Mouse (Mus musculus) midbrain, embryonic 13.5 days (tissue): Measurements from ENCODE around the gene Kmo. TPM values are rescaled to one million over a fixed set of nuclear protein-coding genes. Genes with fewer than 3 reads are reported as not detected.

Experiments used
- ATAC-seq: fragments of 200-750 bp; cut with Nextera tagmentation; 2 replicates; pipeline ENCODE4 v1.8.0; 2017; ENCODE audit warnings: mild to moderate bottlenecking, moderate TSS enrichment, moderate library complexity
- H3K27ac ChIP-seq: fragments of 300-500 bp; sonication (generic); 2 replicates; pipeline ENCODE4 v1.5.1; 2015; ENCODE audit warnings: inconsistent platforms, mild to moderate bottlenecking, moderate library complexity
- H3K27me3 ChIP-seq: fragments of 300-500 bp; sonication (generic); 2 replicates; pipeline ENCODE4 v1.6.1; 2015; ENCODE audit warnings: mild to moderate bottlenecking, inconsistent platforms
- H3K36me3 ChIP-seq: fragments of 300-500 bp; sonication (generic); 2 replicates; pipeline ENCODE4 v1.6.1; 2015; ENCODE audit warnings: mild to moderate bottlenecking, inconsistent platforms
- H3K4me1 ChIP-seq: fragments of 300-500 bp; sonication (generic); replicated peaks from 2 replicates; pipeline ENCODE4 v1.6.1; 2015; ENCODE audit warnings: inconsistent platforms
- H3K4me2 ChIP-seq: fragments of 300-500 bp; sonication (generic); replicated peaks from 2 replicates; pipeline ENCODE4 v1.6.1; 2015; ENCODE audit warnings: moderate library complexity, mild to moderate bottlenecking, inconsistent platforms
- H3K4me3 ChIP-seq: fragments of 300-500 bp; sonication (generic); replicated peaks from 2 replicates; pipeline ENCODE4 v1.5.1; 2015; ENCODE audit warnings: mild to moderate bottlenecking, inconsistent platforms
- H3K9ac ChIP-seq: fragments of 300-500 bp; sonication (generic); replicated peaks from 2 replicates; pipeline ENCODE4 v1.6.1; 2015; ENCODE audit warnings: mild to moderate bottlenecking, inconsistent platforms
- H3K9me3 ChIP-seq: fragments of 300-500 bp; sonication (generic); 2 replicates; pipeline ENCODE4 v1.6.1; 2016; ENCODE audit warnings: mild to moderate bottlenecking, inconsistent platforms
- WGBS: fragments of 180-500 bp; shearing (Covaris S2); methylation state at CpG from one replicate; pipeline ENCODE4 v1.1.7; 2015; 5-methylcytosine and 5-hydroxymethylcytosine counted together
- polyA plus RNA-seq: library from polyadenylated mRNA; unstranded; fragments of >200 nt; fragmentation: Nextera tagmentation; extraction: Ambion mirVana; gene quantifications from 2 replicates; pipeline ENCODE4 v1.2.1, GENCODE M21; 2015

Gene Kmo
- polyA plus RNA-seq, 1 experiment from 2014 or later = 0.09 TPM

- H3K9ac ChIP-seq = no peak overlapping the region
- no peak overlapping the region for H3K4me2 ChIP-seq
- H3K4me1 ChIP-seq = no peaks in the 10 kb centered on the region
- H3K9me3 ChIP-seq = no peaks in the 10 kb centered on the region
- no peak overlapping the region for H3K4me3 ChIP-seq
- H3K27me3 ChIP-seq = no peaks in the 10 kb centered on the region
- peaks cover 75% of the 10 kb centered on the region for H3K36me3 ChIP-seq
- 87% methylated on average over 18 of the region's 18 CpGs for WGBS
- ATAC-seq = no peak
- no peak overlapping the region for H3K27ac ChIP-seq
Measured at GRCm38 (mm10) chr1:175607838-175608585, 12.2 kb upstream of the Kmo start.

GRCm38 (mm10) chr1:175608708-175609107, 11.5 kb upstream of the Kmo start:
- no peaks in the 10 kb centered on the region for H3K9me3 ChIP-seq
- no peak overlapping the region for H3K4me3 ChIP-seq
- no peak for ATAC-seq
- H3K4me1 ChIP-seq = no peaks in the 10 kb centered on the region
- WGBS = 95% methylated on average over 3 of the region's 3 CpGs
- no peak overlapping the region for H3K27ac ChIP-seq
- no peak overlapping the region for H3K9ac ChIP-seq
- H3K4me2 ChIP-seq = no peak overlapping the region
- no peaks in the 10 kb centered on the region for H3K27me3 ChIP-seq
- peaks cover 78% of the 10 kb centered on the region for H3K36me3 ChIP-seq

DNA sequence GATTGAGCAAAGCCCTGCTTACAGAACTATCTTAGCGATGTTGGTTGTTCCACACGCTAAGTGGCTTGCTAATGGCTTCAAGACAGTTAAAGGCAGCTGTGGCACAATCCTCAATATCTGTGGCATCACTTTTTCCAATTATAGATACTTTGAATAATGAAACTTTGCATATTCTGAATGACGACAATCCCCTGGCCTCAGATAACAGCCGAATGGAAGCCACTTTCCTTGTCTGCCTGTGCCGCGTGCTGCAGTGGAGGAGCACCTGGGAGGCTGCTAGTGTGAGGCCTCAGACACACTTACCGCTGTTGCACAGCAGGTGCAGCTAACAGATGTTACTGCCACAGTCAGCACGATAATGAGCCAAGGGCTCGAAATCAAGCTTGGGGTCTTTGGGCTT, 5.2 kb upstream of the Kmo start:
- Histone ChIP-seq H3K4me1 (no peaks in the 10 kb centered on the region), H3K9ac (no peak overlapping the region), H3K4me2 (no peak overlapping the region), H3K27ac (no peak overlapping the region), H3K36me3 (peaks cover 70% of the 10 kb centered on the region), H3K27me3 (no peaks in the 10 kb centered on the region), H3K4me3 (no peak overlapping the region), H3K9me3 (no peaks in the 10 kb centered on the region)
- WGBS = 94% methylated on average over 9 of the region's 9 CpGs
- ATAC-seq = no peak

DNA sequence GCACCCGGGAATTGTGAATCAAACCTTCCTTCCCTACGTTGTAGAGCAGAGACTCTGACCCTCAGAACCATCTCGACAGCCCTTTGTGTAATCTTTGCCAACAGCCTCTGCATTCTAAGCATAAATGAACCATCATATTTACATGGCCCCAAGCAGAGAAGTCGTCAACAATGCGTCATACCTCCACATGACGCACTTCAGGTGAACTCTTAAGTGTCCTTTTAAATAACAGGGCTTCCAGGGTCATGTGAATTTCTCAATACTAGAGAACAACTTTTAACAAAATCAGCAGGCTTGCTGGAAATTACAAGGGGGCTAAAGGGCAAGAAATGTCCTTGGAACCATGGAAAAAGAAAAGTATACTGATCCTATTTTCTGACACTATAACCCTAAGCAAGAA, 3.5 kb downstream of the Kmo start:
- H3K4me1 ChIP-seq = peaks cover 14% of the 10 kb centered on the region
- no peak overlapping the region for H3K9ac ChIP-seq
- no peak overlapping the region for H3K4me2 ChIP-seq
- no peaks in the 10 kb centered on the region for H3K9me3 ChIP-seq
- H3K36me3 ChIP-seq = peaks cover 8% of the 10 kb centered on the region; the same call in 1 of the 2 replicates
- no peak for ATAC-seq
- no peak overlapping the region for H3K4me3 ChIP-seq
- no peaks in the 10 kb centered on the region for H3K27me3 ChIP-seq
- H3K27ac ChIP-seq = no peak overlapping the region
- 93% methylated on average over 6 of the region's 6 CpGs for WGBS

DNA sequence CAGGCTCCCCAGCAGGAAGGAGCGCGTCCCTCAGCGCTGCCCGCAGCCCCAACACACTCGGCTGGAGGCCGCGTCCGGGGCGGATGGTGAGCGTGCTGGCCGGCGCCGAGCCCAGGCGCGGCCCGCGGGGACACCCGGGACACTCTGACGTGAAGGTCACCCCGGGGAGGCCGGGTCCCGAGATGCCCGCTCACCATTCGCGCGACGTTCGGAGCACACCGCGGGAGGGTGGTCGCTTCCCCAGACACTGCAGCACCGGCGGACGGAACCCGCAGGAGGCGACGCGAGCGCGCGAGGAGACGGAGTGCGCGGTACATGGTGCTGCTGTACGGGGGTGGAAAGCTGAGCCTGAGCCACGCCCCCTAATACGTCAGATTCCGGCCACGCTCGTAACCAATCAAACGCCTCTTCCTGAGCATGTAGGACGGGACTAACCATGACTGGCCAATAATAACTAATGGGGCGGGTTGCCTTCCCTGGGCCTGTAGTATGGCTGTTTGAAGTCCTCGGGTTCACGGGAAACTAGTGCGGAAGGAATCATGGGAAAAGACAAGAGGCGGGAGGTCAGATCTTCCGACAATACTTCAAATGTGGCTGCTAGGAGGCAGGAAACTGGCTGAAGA, 5.2 kb downstream of the Kmo start, which contains the start of gene Fh1:
Fh1 (minus strand) TSS at position 379 of the 623 bp plus-strand sequence.
- peak; percentile 100 for ATAC-seq
- Histone ChIP-seq H3K4me1 (peaks cover 14% of the 10 kb centered on the region), H3K4me3 (peak within 1 kb of the TSS; percentile 84), H3K27me3 (no peaks in the 10 kb centered on the region), H3K9me3 (no peaks in the 10 kb centered on the region), H3K27ac (peak within 1 kb of the TSS; percentile 87), H3K9ac (peak within 1 kb of the TSS; percentile 93), H3K36me3 (no peaks in the 10 kb centered on the region), H3K4me2 (peak within 1 kb of the TSS; percentile 89)
- WGBS = under 1% methylated on average over 58 of the region's 58 CpGs

GRCm38 (mm10) chr1:175625990-175626692, 6.0 kb downstream of the Kmo start:
- H3K9me3 ChIP-seq = no peaks in the 10 kb centered on the region
- H3K27ac ChIP-seq = peak overlapping the region; percentile 62
- H3K4me3 ChIP-seq = peak overlapping the region; percentile 84
- H3K9ac ChIP-seq = peak overlapping the region; percentile 41; the same call in 1 of the 2 replicates
- ATAC-seq = peak; percentile 27
- 93% methylated on average over 1 of the region's 1 CpGs for WGBS
- H3K36me3 ChIP-seq = no peaks in the 10 kb centered on the region
- H3K4me1 ChIP-seq = peaks cover 14% of the 10 kb centered on the region
- peak overlapping the region; percentile 89 for H3K4me2 ChIP-seq
- H3K27me3 ChIP-seq = no peaks in the 10 kb centered on the region

- ATAC-seq = no peak
- H3K9me3 ChIP-seq = no peaks in the 10 kb centered on the region
- WGBS = 87% methylated on average over 6 of the region's 6 CpGs
- no peaks in the 10 kb centered on the region for H3K36me3 ChIP-seq
- H3K4me3 ChIP-seq = no peak overlapping the region
- H3K4me1 ChIP-seq = peaks cover 7% of the 10 kb centered on the region
- no peak overlapping the region for H3K4me2 ChIP-seq
- no peaks in the 10 kb centered on the region for H3K27me3 ChIP-seq
- H3K27ac ChIP-seq = no peak overlapping the region
- H3K9ac ChIP-seq = no peak overlapping the region
Measured at GRCm38 (mm10) chr1:175629248-175629647, 9.1 kb downstream of the Kmo start.

DNA sequence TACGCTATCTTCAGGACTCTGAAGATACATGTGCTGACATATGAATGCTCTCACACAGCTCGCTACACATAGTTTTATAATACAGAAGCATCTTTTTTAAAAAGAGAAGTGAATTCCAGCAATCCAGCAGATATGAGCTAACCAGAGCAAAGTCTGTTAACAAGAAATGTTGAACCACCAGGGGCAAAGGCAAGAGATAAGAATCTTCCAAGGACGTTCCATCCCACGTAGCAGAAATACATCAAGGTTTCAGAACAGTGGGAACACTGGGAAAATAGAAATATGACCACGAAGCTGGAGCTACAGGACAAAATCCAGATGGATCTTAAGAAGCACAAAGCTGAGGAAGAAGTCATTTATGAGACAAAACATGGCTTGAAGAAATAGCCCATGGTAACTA, 10.2 kb downstream of the Kmo start:
- H3K4me1 ChIP-seq = no peaks in the 10 kb centered on the region
- H3K9ac ChIP-seq = no peak overlapping the region
- H3K4me2 ChIP-seq = no peak overlapping the region
- H3K36me3 ChIP-seq = no peaks in the 10 kb centered on the region
- no peaks in the 10 kb centered on the region for H3K27me3 ChIP-seq
- 91% methylated on average over 5 of the region's 5 CpGs for WGBS
- no peaks in the 10 kb centered on the region for H3K9me3 ChIP-seq
- H3K4me3 ChIP-seq = no peak overlapping the region
- no peak for ATAC-seq
- no peak overlapping the region for H3K27ac ChIP-seq

DNA sequence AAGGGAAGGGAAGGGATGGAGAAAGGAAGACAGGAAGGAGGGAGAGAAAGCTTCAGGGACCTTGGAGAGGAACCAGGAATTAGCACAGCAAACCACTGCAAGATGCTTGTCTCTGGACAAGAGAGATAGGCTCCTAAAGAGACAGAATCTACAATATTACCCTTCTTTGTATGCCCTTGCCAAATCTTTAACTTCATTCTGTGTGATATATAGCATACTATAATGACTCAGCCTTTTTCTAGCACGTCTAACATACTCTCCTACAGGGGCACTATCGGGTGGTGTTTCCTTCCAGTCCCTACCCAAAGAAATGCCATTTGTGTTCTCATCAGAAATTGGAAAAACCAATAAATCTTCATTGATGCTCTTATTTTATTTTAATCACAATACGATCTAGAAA, 10.9 kb downstream of the Kmo start:
- Histone ChIP-seq H3K27me3 (no peaks in the 10 kb centered on the region), H3K27ac (no peak overlapping the region), H3K4me1 (no peaks in the 10 kb centered on the region), H3K4me2 (no peak overlapping the region), H3K9ac (no peak overlapping the region), H3K4me3 (no peak overlapping the region), H3K36me3 (no peaks in the 10 kb centered on the region), H3K9me3 (no peaks in the 10 kb centered on the region)
- ATAC-seq = no peak
- 87% methylated on average over 3 of the region's 3 CpGs for WGBS

- Histone ChIP-seq H3K36me3 (no peaks in the 10 kb centered on the region), H3K27ac (no peak overlapping the region), H3K27me3 (no peaks in the 10 kb centered on the region), H3K4me3 (no peak overlapping the region), H3K4me1 (no peaks in the 10 kb centered on the region), H3K4me2 (no peak overlapping the region), H3K9ac (no peak overlapping the region), H3K9me3 (no peaks in the 10 kb centered on the region)
- 83% methylated on average over 10 of the region's 10 CpGs for WGBS
- no peak for ATAC-seq
Measured at GRCm38 (mm10) chr1:175631721-175632221, 11.6 kb downstream of the Kmo start.

GRCm38 (mm10) chr1:175632470-175632869, 12.3 kb downstream of the Kmo start:
- no peak overlapping the region for H3K9ac ChIP-seq
- no peak overlapping the region for H3K4me2 ChIP-seq
- no peak for ATAC-seq
- no peak overlapping the region for H3K4me3 ChIP-seq
- no peaks in the 10 kb centered on the region for H3K9me3 ChIP-seq
- H3K36me3 ChIP-seq = no peaks in the 10 kb centered on the region
- H3K27me3 ChIP-seq = no peaks in the 10 kb centered on the region
- no peaks in the 10 kb centered on the region for H3K4me1 ChIP-seq
- 94% methylated on average over 14 of the region's 14 CpGs for WGBS
- no peak overlapping the region for H3K27ac ChIP-seq

GRCm38 (mm10) chr1:175637677-175638076, 17.5 kb downstream of the Kmo start:
- WGBS = 83% methylated on average over 7 of the region's 7 CpGs
- Histone ChIP-seq H3K9ac (no peak overlapping the region), H3K27ac (no peak overlapping the region), H3K36me3 (no peaks in the 10 kb centered on the region), H3K4me2 (no peak overlapping the region), H3K4me1 (0 out of 2 replicates have a peak, but pooled peaks cover 3% of the 10 kb centered on the region), H3K9me3 (no peaks in the 10 kb centered on the region), H3K4me3 (no peak overlapping the region), H3K27me3 (no peaks in the 10 kb centered on the region)
- no peak for ATAC-seq
